Mouse (Mus musculus) lung, adult 2 months (tissue): ENCODE measurements around the gene Por.

ENCODE experiments used
- CTCF ChIP-seq: fragments of 200-500 bp; IDR thresholded peaks from 2 replicates; pipeline ENCODE4 v1.5.1; 2011; ENCODE audit warnings: mild to moderate bottlenecking, low read length, control low read depth; ENCODE audit not compliant: insufficient read depth
- POLR2A ChIP-seq: fragments of 200-500 bp; IDR thresholded peaks from 2 replicates; pipeline ENCODE4 v1.6.1; 2011; ENCODE audit warnings: low read depth, mild to moderate bottlenecking, control low read depth, low read length, borderline replicate concordance; ENCODE audit errors: extremely low read depth

DNA sequence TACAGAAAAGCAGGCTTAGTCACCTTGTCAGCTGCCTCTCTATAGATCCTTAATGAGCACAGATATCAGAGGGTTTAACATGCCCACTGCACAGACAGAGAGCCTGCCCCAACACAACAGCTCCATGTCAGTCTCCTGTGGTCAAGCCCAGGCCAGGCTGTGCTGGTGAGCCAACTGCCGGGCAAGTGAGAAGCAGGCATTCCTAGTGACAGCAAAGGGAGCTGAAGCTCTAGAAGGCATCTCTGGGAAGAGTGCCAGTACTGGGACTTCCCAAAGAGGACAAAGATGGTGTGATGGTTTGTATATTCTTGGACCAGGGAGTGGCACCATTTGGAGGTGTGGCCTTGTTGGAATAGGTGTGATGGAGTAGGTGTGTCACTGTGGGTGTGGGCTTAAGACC, 81.2 kb downstream of the Por start:
- TF ChIP-seq CTCF = no peak
- no peak for TF ChIP-seq POLR2A
